ENCODE assay signal across 9 mouse cellular contexts in the genomic region with DNA sequence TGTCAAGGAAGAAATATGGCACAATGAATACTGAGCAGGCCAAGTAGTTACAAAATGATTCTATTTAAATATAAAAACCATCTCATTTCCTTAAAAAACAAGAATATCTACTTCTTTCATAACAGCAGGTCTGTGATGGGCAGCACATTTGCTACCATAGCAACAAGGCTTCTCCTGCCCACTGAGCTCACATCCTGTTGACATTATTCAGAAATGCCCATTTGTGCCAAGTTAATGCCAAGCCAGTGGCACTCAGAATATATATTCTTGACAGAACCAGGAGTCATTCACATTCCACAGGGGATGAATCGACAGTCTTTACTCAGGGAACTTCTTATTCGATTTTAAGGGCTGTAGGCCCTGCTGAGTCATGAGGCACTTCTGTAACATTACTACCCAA.
DNase-seq lines count a peak whose midpoint lies in the region; ATAC-seq lines count a peak whose summit lies in the region.
"Had no signal": no experiment of that assay in that cellular context is flagged by ENCODE, and none has a peak within 500 bp of the region (broad histone marks: within the 10 kb centered on the region; RNA-seq: fewer than 3 reads in every experiment).

No protein-coding gene starts in this region.

- no peak overlapping the region for H3K27ac ChIP-seq in hindbrain, embryonic 14.5 days
- no peak overlapping the region for H3K27ac ChIP-seq in hindbrain, embryonic 13.5 days

- H3K4me2 ChIP-seq in hindbrain, embryonic 14.5 days (replicated peaks): no peak overlapping the region
- H3K4me2 ChIP-seq in hindbrain, embryonic 13.5 days: no peak overlapping the region

- no peaks in the 10 kb centered on the region for H3K4me1 ChIP-seq in hindbrain, embryonic 14.5 days (replicated peaks; ENCODE audit: control insufficient read depth, insufficient read depth, low read length)
- H3K4me1 ChIP-seq in hindbrain, embryonic 13.5 days (replicated peaks): no peaks in the 10 kb centered on the region

- no peak overlapping the region for H3K4me3 ChIP-seq in hindbrain, embryonic 14.5 days (replicated peaks; ENCODE audit: low read length)
- H3K4me3 ChIP-seq in hindbrain, embryonic 13.5 days: no peak overlapping the region

- no peaks in the 10 kb centered on the region for H3K36me3 ChIP-seq in hindbrain, embryonic 14.5 days (replicated peaks; ENCODE audit: control insufficient read depth, insufficient read depth)
- H3K36me3 ChIP-seq in hindbrain, embryonic 13.5 days: no peaks in the 10 kb centered on the region

- DNase-seq in hindbrain, embryonic 14.5 days (ENCODE audit: low spot score): no peak
- DNase-seq in A20 (ENCODE audit: low read depth, low spot score): peak; percentile 20
- DNase-seq in adrenal gland, postnatal 10 days: peak; percentile 44
- DNase-seq in left cerebral cortex, postnatal 14 days (ENCODE audit: low spot score in 2 of 2): peak; percentile 44 to 82
- DNase-seq in embryo, embryonic 10.5 days (ENCODE audit: low spot score): no peak
- DNase-seq in spleen, adult 12 weeks (ENCODE audit: low spot score): no peak
- no peak for DNase-seq in cerebellum, adult 8-10 months
- DNase-seq: thymus, adult 18-20 months had no signal

- WGBS in hindbrain, embryonic 14.5 days: 72% methylated on average over 2 of the region's 2 CpGs
- WGBS in hindbrain, embryonic 13.5 days: 78% methylated on average over 2 of the region's 2 CpGs

- intact Hi-C loops in left cerebral cortex, postnatal 14 days (cut with DNase I): no loop called here

- ATAC-seq in hindbrain, embryonic 14.5 days (ENCODE audit: low FRiP score): peak; percentile 34; the same call in 1 of the 2 replicates
- ATAC-seq in hindbrain, embryonic 13.5 days (ENCODE audit: low FRiP score): no peak

- no peaks in the 10 kb centered on the region for H3K9me3 ChIP-seq in hindbrain, embryonic 14.5 days (ENCODE audit: control insufficient read depth, low read length)
- no peaks in the 10 kb centered on the region for H3K9me3 ChIP-seq in hindbrain, embryonic 13.5 days

- H3K27me3 ChIP-seq in hindbrain, embryonic 14.5 days (ENCODE audit: control insufficient read depth, insufficient read depth, low read length): no peaks in the 10 kb centered on the region
- no peaks in the 10 kb centered on the region for H3K27me3 ChIP-seq in hindbrain, embryonic 13.5 days

- H3K9ac ChIP-seq in hindbrain, embryonic 14.5 days: no peak overlapping the region
- H3K9ac ChIP-seq in hindbrain, embryonic 13.5 days: no peak overlapping the region

Comparison
In these comparisons a context has a peak if more than half of its experiments do, and no peak if none do; other contexts are left out.
1. DNase-seq: peak in A20 (single experiment), adrenal gland, postnatal 10 days (single experiment) and left cerebral cortex, postnatal 14 days (2 of 2); none in hindbrain, embryonic 14.5 days (single experiment), embryo, embryonic 10.5 days (single experiment), spleen, adult 12 weeks (single experiment) and cerebellum, adult 8-10 months (single experiment).